Mouse (Mus musculus) layer of hippocampus, adult 9-11 months (tissue): Measurements from ENCODE around the gene Olfr286.

Experiments
- DNase-seq: peaks from one replicate; pipeline ENCODE4 v3.0.0; 2022

Gene Olfr286

GRCm38 (mm10) chr15:98234350-98234749 is at the start of gene Olfr286:
Olfr286 (minus strand) TSS chr15:98234450.
- no peak for DNase-seq

GRCm38 (mm10) chr15:98257776-98258175 is 23.5 kb upstream of the Olfr286 start:
- DNase-seq = no peak

GRCm38 (mm10) chr15:98257193-98257592 is 22.9 kb upstream of the Olfr286 start, which contains the start of gene H1fnt:
H1fnt (minus strand) TSS chr15:98257293.
- DNase-seq = no peak

GRCm38 (mm10) chr15:98256271-98256670 is 22.0 kb upstream of the Olfr286 start:
- DNase-seq = no peak

GRCm38 (mm10) chr15:98235442-98235841 is 1.2 kb upstream of the Olfr286 start:
- no peak for DNase-seq

- no peak for DNase-seq
These were observed 8.2 kb downstream of the Olfr286 start for GRCm38 (mm10) chr15:98226096-98226495.

- no peak for DNase-seq
These were observed 8.6 kb downstream of the Olfr286 start for GRCm38 (mm10) chr15:98225610-98226009.

GRCm38 (mm10) chr15:98222377-98222776 is 11.9 kb downstream of the Olfr286 start:
- DNase-seq = no peak

GRCm38 (mm10) chr15:98220877-98221276 is 13.4 kb downstream of the Olfr286 start, which contains the start of the genes Gm44579 and Olfr287:
Gm44579 (minus strand) TSS chr15:98220977.
Olfr287 (minus strand) TSS chr15:98221056.
- peak; percentile 19 for DNase-seq

- DNase-seq = no peak
These were observed 20.1 kb downstream of the Olfr286 start for GRCm38 (mm10) chr15:98214130-98214529.

GRCm38 (mm10) chr15:98213336-98213870 is 20.8 kb downstream of the Olfr286 start:
- DNase-seq = no peak

- no peak for DNase-seq
These were observed 24.6 kb downstream of the Olfr286 start for GRCm38 (mm10) chr15:98209676-98210075.

- no peak for DNase-seq
These were observed 38.8 kb downstream of the Olfr286 start, which contains the start of gene Olfr288 for GRCm38 (mm10) chr15:98195442-98195841. Olfr288 (minus strand) TSS chr15:98195542.

- no peak for DNase-seq
These were observed 49.8 kb downstream of the Olfr286 start for GRCm38 (mm10) chr15:98184456-98184855.

GRCm38 (mm10) chr15:98181856-98182570 is 52.2 kb downstream of the Olfr286 start:
- DNase-seq = no peak

- DNase-seq = peak; percentile 93
These were observed 53.0 kb downstream of the Olfr286 start for GRCm38 (mm10) chr15:98181132-98181711.

GRCm38 (mm10) chr15:98180567-98181131 is 53.6 kb downstream of the Olfr286 start:
- no peak for DNase-seq

GRCm38 (mm10) chr15:98177320-98177719 is 56.9 kb downstream of the Olfr286 start:
- DNase-seq = no peak
